Mouse (Mus musculus): Measurements from ENCODE around the gene Kdelr2. TPM values are rescaled to one million over a fixed set of nuclear protein-coding genes. Genes with fewer than 3 reads are reported as not detected.

Kdelr2 gene
- total RNA-seq, 1 experiment from 2014 or later = 91.9 TPM

DNA sequence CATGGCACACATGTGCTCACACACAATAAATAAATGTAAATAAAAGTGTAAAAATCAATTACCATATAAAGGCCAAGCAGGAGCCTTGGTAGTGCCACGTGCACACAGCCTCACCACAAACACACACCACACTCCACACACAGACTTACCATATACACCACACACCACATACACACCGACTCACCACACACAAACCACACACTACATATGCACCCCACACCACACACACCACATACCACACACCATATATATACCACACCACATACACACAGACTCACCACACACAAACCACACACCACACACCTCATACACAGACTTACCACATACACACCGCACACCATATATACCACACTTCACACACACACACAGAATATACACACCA, 67.5 kb downstream of the Kdelr2 start:
- DNase-seq = no peak

Other genes with a start within 250 kb of the Kdelr2 start
- 17.3 and 18.5 TPM in 2 replicates for gene Rbak, start 223.1 kb upstream of the Kdelr2 start, total RNA-seq (2021)
- not detected in 2 replicates for gene Spdye4b, start 222.8 kb upstream of the Kdelr2 start, total RNA-seq (2021)
- gene Spdye4a, start 176.9 kb upstream of the Kdelr2 start, total RNA-seq (2021) = not detected in 2 replicates
- 22.3 and 22.9 TPM in 2 replicates for gene Zfp12, start 168.7 kb upstream of the Kdelr2 start, total RNA-seq (2021)
- gene Zfp316, start 133.8 kb upstream of the Kdelr2 start, total RNA-seq (2021) = 7.4 and 11.6 TPM in 2 replicates
- gene Zfp853, start 110.2 kb upstream of the Kdelr2 start, total RNA-seq (2021) = 0.24 and 0.29 TPM in 2 replicates
- gene E130309D02Rik, start 88.5 kb upstream of the Kdelr2 start, total RNA-seq (2021) = 36.5 and 39.8 TPM in 2 replicates
- 58.7 and 66.5 TPM in 2 replicates for gene Zdhhc4, start 74.6 kb upstream of the Kdelr2 start, total RNA-seq (2021)
- gene Grid2ip, start 46.5 kb upstream of the Kdelr2 start, total RNA-seq (2021) = 0.73 and 0.95 TPM in 2 replicates
- 18.7 and 21.9 TPM in 2 replicates for gene Daglb, start 60.7 kb downstream of the Kdelr2 start, total RNA-seq (2021)
- 358 and 372 TPM in 2 replicates for gene Rac1, start 124.2 kb downstream of the Kdelr2 start, total RNA-seq (2021)
- gene Cyth3, start 218.6 kb downstream of the Kdelr2 start, total RNA-seq (2021) = 156 and 193 TPM in 2 replicates

Measured in adrenal gland, postnatal 25 days (tissue).